Mouse (Mus musculus): ENCODE measurements around the gene Tec. TPM values are rescaled to one million over a fixed set of nuclear protein-coding genes. Genes with fewer than 3 reads are reported as not detected.
A peak's percentile ranks its signal among the peaks of the same experiment; 100 is the strongest.

The Tec gene
- total and polyA plus RNA-seq, 2 experiments = 6.6 to 24.7 TPM

DNA sequence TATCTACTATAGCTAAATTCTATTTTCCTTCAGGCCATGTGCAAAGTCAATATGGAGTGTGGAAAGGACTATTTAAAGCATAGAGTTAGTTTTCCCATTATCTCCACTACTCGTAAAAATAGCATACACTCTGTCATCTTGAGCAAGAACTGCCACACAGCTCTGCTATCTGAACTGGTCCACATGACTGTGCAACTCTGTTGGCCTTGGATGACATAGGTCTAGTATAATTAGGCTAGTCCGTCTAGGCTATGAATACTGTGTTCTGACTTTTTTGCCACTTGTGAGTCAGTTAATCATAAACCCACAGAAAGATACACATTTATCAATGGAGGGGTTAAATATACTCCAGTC lies 14.1 kb upstream of the Tec start:
- Histone ChIP-seq H3K27ac (replicated peaks; ENCODE audit: insufficient read depth, low read depth, low read length) (no peak overlapping the region), H3K27me3 (ENCODE audit: control insufficient read depth, insufficient read depth, low read length) (no peaks in the 10 kb centered on the region), H3K4me3 (ENCODE audit: insufficient read depth, low read depth, low read length) (no peak overlapping the region), H3K9ac (ENCODE audit: low read depth, low read length) (no peak overlapping the region), H3K4me1 (ENCODE audit: control insufficient read depth, insufficient read depth, low read length) (peaks cover 9% of the 10 kb centered on the region), H3K36me3 (ENCODE audit: control insufficient read depth, insufficient read depth, low read length) (no peaks in the 10 kb centered on the region), H3K79me2 (ENCODE audit: control insufficient read depth, insufficient read depth, low read length) (no peaks in the 10 kb centered on the region)
- no peak for TF ChIP-seq POLR2A (IDR thresholded peaks at IDR 0.05; ENCODE audit: extremely low read depth, insufficient read depth, low read length)
- no peak for TF ChIP-seq CTCF (IDR thresholded peaks at IDR 0.05; ENCODE audit: low read depth, low read length)
- peak; percentile 59 for DNase-seq (ENCODE audit: extremely low read depth, low read depth, low spot score)
- WGBS = 10% methylated on average over 2 of the region's 2 CpGs

DNA sequence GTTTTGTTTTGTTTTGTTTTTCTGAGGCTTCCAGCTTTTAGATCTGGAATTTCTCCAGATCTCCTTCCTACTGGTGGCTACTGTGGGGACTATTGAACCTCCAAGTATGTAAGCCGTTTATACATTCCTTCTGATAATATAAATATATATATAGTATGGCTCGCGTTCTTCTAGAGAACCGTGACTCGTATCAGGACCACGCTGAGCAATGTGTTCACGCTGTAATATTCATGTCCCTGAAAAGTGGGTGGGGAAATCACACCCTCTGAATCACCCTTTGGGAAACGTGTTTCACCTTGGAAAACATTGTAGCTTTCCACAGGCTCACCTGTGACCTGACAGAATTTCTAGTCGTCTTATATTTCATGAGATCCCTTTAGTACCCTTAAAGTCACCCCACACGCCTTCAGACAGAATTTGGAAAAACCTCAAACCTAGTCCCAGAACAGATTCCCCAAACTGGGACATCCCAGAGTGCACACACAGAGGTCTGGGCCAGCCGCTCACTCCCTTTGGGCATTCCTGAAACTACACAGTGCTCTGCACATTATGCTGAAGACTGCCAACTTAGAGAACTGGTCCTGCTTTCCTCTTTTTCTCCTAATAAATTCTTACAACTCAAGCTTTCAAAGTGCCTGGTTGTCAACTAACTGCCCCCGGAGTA lies 13.6 kb upstream of the Tec start:
- Histone ChIP-seq H3K36me3 (ENCODE audit: control insufficient read depth, insufficient read depth, low read length) (no peaks in the 10 kb centered on the region), H3K4me1 (ENCODE audit: control insufficient read depth, insufficient read depth, low read length) (peaks cover 10% of the 10 kb centered on the region), H3K27me3 (ENCODE audit: control insufficient read depth, insufficient read depth, low read length) (no peaks in the 10 kb centered on the region), H3K79me2 (ENCODE audit: control insufficient read depth, insufficient read depth, low read length) (no peaks in the 10 kb centered on the region), H3K9ac (ENCODE audit: low read depth, low read length) (no peak overlapping the region), H3K4me3 (ENCODE audit: insufficient read depth, low read depth, low read length) (no peak overlapping the region), H3K27ac (replicated peaks; ENCODE audit: insufficient read depth, low read depth, low read length) (no peak overlapping the region)
- DNase-seq (ENCODE audit: extremely low read depth, low read depth, low spot score) = no peak
- TF ChIP-seq POLR2A (IDR thresholded peaks at IDR 0.05; ENCODE audit: extremely low read depth, insufficient read depth, low read length) (no peak), CTCF (IDR thresholded peaks at IDR 0.05; ENCODE audit: low read depth, low read length) (no peak)
- WGBS = 83% methylated on average over 12 of the region's 12 CpGs

DNA sequence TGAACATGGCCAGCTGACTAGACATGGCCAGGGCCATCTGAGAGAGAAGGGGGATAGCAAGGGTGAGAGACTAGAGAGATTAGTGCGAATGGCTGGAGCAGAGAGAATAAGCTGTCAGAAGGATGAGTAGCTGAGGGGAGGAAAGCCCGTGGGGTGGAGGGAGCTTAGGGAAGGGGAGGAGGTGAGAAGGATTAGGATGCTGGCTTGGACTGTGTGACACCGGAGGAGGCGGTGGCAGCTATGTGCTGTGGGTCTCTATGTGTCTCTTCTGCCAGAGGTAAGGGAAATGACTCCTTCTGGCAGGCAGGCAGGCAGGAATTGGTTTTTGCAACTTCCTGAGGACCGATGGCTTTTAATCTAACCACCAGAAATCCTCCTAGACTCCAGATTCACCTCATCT lies 11.5 kb upstream of the Tec start:
- Histone ChIP-seq H3K27ac (replicated peaks; ENCODE audit: insufficient read depth, low read depth, low read length) (no peak overlapping the region), H3K27me3 (ENCODE audit: control insufficient read depth, insufficient read depth, low read length) (no peaks in the 10 kb centered on the region), H3K79me2 (ENCODE audit: control insufficient read depth, insufficient read depth, low read length) (no peaks in the 10 kb centered on the region), H3K4me3 (ENCODE audit: insufficient read depth, low read depth, low read length) (no peak overlapping the region), H3K4me1 (ENCODE audit: control insufficient read depth, insufficient read depth, low read length) (peaks cover 21% of the 10 kb centered on the region), H3K9ac (ENCODE audit: low read depth, low read length) (no peak overlapping the region), H3K36me3 (ENCODE audit: control insufficient read depth, insufficient read depth, low read length) (no peaks in the 10 kb centered on the region)
- TF ChIP-seq CTCF (IDR thresholded peaks at IDR 0.05; ENCODE audit: low read depth, low read length) = no peak
- TF ChIP-seq POLR2A (IDR thresholded peaks at IDR 0.05; ENCODE audit: extremely low read depth, insufficient read depth, low read length) = no peak
- 66% methylated on average over 5 of the region's 5 CpGs for WGBS
- no peak for DNase-seq (ENCODE audit: extremely low read depth, low read depth, low spot score)

DNA sequence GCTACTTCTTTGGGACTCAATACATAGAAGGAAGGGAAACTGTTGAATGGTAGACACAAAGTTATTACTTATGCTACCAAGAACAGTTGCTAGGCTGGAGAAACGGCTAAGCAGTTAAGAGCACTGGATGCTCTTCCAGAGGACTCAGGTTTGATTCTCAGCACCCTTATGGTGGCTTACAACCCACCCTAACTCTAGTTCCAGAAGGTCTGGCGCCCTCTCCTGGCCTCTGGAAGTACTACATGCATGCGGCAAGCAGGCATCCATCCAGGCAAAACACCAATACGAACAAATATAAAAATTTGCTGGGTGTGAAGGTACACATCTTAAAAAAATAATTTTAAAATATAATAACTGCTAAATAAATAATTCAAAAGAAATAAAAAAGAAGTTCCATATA lies 2.8 kb upstream of the Tec start:
- 82% methylated on average over 4 of the region's 4 CpGs for WGBS
- peak; percentile 54; the same call in 1 of the 2 replicates for TF ChIP-seq CTCF (IDR thresholded peaks at IDR 0.05; ENCODE audit: low read depth, low read length)
- TF ChIP-seq POLR2A (IDR thresholded peaks at IDR 0.05; ENCODE audit: extremely low read depth, insufficient read depth, low read length) = no peak
- Histone ChIP-seq H3K27me3 (ENCODE audit: control insufficient read depth, insufficient read depth, low read length) (no peaks in the 10 kb centered on the region), H3K9ac (ENCODE audit: low read depth, low read length) (no peak overlapping the region), H3K36me3 (ENCODE audit: control insufficient read depth, insufficient read depth, low read length) (no peaks in the 10 kb centered on the region), H3K4me3 (ENCODE audit: insufficient read depth, low read depth, low read length) (no peak overlapping the region), H3K27ac (replicated peaks; ENCODE audit: insufficient read depth, low read depth, low read length) (no peak overlapping the region), H3K79me2 (ENCODE audit: control insufficient read depth, insufficient read depth, low read length) (no peaks in the 10 kb centered on the region), H3K4me1 (ENCODE audit: control insufficient read depth, insufficient read depth, low read length) (peaks cover 11% of the 10 kb centered on the region; the same call in 1 of the 2 replicates)
- DNase-seq (ENCODE audit: extremely low read depth, low read depth, low spot score) = no peak

DNA sequence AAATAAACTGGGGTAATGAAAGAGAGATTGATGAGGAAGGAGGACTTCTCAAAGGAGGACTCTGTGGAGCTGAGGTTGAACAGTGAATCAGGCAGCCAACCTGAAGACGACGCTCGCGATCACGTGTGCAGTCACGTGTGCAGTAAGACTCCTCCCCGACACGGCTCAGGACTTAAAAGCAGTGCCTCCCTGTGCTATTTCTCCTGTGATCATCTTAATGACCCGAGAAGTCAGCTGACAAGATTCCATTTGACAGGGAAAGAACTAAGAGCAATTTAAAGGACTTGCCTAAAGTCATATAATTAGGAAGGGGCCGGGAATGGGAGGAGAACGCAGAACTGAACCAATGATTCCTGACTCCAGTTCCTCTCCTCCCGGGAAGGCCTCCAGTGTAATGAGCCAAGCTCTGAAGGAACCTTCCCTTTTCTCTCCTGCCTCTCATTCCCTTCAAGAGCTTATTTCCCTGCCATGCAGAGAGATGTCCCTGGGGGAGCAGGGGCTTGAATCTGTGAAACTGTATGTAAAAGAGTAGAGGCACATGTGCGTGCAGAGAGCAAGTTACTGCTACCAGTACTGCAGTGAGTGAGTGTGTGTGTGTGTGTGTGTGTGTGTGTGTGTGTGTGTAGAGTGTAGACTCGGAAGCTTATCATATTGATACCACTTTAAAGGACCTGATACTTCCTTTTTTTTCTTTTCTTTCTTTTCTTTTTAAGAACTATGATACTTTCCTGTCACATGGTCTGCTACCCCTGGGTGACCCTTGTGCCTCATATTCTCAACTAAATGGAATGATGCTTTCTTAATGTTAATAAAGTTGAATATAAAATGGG lies 1.7 kb upstream of the Tec start:
- 93% methylated on average over 14 of the region's 14 CpGs for WGBS
- H3K4me3 ChIP-seq (ENCODE audit: insufficient read depth, low read depth, low read length) = no peak overlapping the region
- no peaks in the 10 kb centered on the region for H3K27me3 ChIP-seq (ENCODE audit: control insufficient read depth, insufficient read depth, low read length)
- H3K9ac ChIP-seq (ENCODE audit: low read depth, low read length) = no peak overlapping the region
- TF ChIP-seq POLR2A (IDR thresholded peaks at IDR 0.05; ENCODE audit: extremely low read depth, insufficient read depth, low read length) (no peak), CTCF (IDR thresholded peaks at IDR 0.05; ENCODE audit: low read depth, low read length) (no peak)
- H3K27ac ChIP-seq (replicated peaks; ENCODE audit: insufficient read depth, low read depth, low read length) = no peak overlapping the region
- no peak for DNase-seq (ENCODE audit: extremely low read depth, low read depth, low spot score)
- H3K4me1 ChIP-seq (ENCODE audit: control insufficient read depth, insufficient read depth, low read length) = peaks cover 6% of the 10 kb centered on the region; the same call in 1 of the 2 replicates
- H3K79me2 ChIP-seq (ENCODE audit: control insufficient read depth, insufficient read depth, low read length) = peaks cover 4% of the 10 kb centered on the region; the same call in 1 of the 2 replicates
- no peaks in the 10 kb centered on the region for H3K36me3 ChIP-seq (ENCODE audit: control insufficient read depth, insufficient read depth, low read length)
